Mouse (Mus musculus) midbrain, embryonic 13.5 days (tissue): Measurements from ENCODE around the gene Ccr1. TPM values are rescaled to one million over a fixed set of nuclear protein-coding genes. Genes with fewer than 3 reads are reported as not detected.
A peak's percentile ranks its signal among the peaks of the same experiment; 100 is the strongest.
"Not testable (repeated sequence)": the region's sequence is repeated elsewhere in the genome, so short reads cannot be mapped to it uniquely, and the experiment has no call there.

Experiments
- ATAC-seq: fragments of 200-750 bp; cut with Nextera tagmentation; 2 replicates; pipeline ENCODE4 v1.8.0; 2017; ENCODE audit warnings: mild to moderate bottlenecking, moderate TSS enrichment, moderate library complexity
- H3K27ac ChIP-seq: fragments of 300-500 bp; sonication (generic); 2 replicates; pipeline ENCODE4 v1.5.1; 2015; ENCODE audit warnings: inconsistent platforms, mild to moderate bottlenecking, moderate library complexity
- H3K27me3 ChIP-seq: fragments of 300-500 bp; sonication (generic); 2 replicates; pipeline ENCODE4 v1.6.1; 2015; ENCODE audit warnings: mild to moderate bottlenecking, inconsistent platforms
- H3K36me3 ChIP-seq: fragments of 300-500 bp; sonication (generic); 2 replicates; pipeline ENCODE4 v1.6.1; 2015; ENCODE audit warnings: mild to moderate bottlenecking, inconsistent platforms
- H3K4me1 ChIP-seq: fragments of 300-500 bp; sonication (generic); replicated peaks from 2 replicates; pipeline ENCODE4 v1.6.1; 2015; ENCODE audit warnings: inconsistent platforms
- H3K4me2 ChIP-seq: fragments of 300-500 bp; sonication (generic); replicated peaks from 2 replicates; pipeline ENCODE4 v1.6.1; 2015; ENCODE audit warnings: moderate library complexity, mild to moderate bottlenecking, inconsistent platforms
- H3K4me3 ChIP-seq: fragments of 300-500 bp; sonication (generic); replicated peaks from 2 replicates; pipeline ENCODE4 v1.5.1; 2015; ENCODE audit warnings: mild to moderate bottlenecking, inconsistent platforms
- H3K9ac ChIP-seq: fragments of 300-500 bp; sonication (generic); replicated peaks from 2 replicates; pipeline ENCODE4 v1.6.1; 2015; ENCODE audit warnings: mild to moderate bottlenecking, inconsistent platforms
- H3K9me3 ChIP-seq: fragments of 300-500 bp; sonication (generic); 2 replicates; pipeline ENCODE4 v1.6.1; 2016; ENCODE audit warnings: mild to moderate bottlenecking, inconsistent platforms
- WGBS: fragments of 180-500 bp; shearing (Covaris S2); methylation state at CpG from one replicate; pipeline ENCODE4 v1.1.7; 2015; 5-methylcytosine and 5-hydroxymethylcytosine counted together
- polyA plus RNA-seq: library from polyadenylated mRNA; unstranded; fragments of >200 nt; fragmentation: Nextera tagmentation; extraction: Ambion mirVana; gene quantifications from 2 replicates; pipeline ENCODE4 v1.2.1, GENCODE M21; 2015

Ccr1 gene
- polyA plus RNA-seq, 1 experiment from 2014 or later: 0.66 TPM

GRCm38 (mm10) chr9:123931761-123932700 is 36.5 kb downstream of the Ccr1 start:
- 75% methylated on average over 6 of the region's 6 CpGs for WGBS
- no peaks in the 10 kb centered on the region for H3K36me3 ChIP-seq
- no peaks in the 10 kb centered on the region for H3K9me3 ChIP-seq
- no peaks in the 10 kb centered on the region for H3K4me1 ChIP-seq
- no peak overlapping the region for H3K4me2 ChIP-seq
- no peak overlapping the region for H3K27ac ChIP-seq
- no peak for ATAC-seq
- H3K4me3 ChIP-seq: no peak overlapping the region
- no peak overlapping the region for H3K9ac ChIP-seq
- H3K27me3 ChIP-seq: no peaks in the 10 kb centered on the region

DNA sequence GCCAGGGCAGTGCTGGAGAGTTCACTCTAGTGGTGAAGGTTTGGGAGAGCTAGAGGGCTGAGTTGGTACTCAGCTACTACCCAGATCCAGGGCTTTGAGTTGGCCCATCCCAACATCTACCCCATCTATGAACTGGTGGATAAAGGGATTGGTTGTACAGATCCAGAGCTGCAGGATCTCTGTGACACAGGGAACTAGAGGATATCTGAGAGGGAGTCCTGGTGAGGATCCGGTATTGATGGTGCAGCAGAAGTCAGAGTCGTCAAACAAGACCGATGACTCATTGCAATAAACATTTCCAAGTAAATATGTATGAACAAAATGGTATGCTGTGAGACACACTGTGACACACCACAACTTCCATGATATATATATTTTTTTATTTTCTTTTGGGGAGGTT is 37.6 kb downstream of the Ccr1 start:
- WGBS: 95% methylated on average over 3 of the region's 3 CpGs
- no peak overlapping the region for H3K27ac ChIP-seq
- H3K4me2 ChIP-seq: no peak overlapping the region
- no peaks in the 10 kb centered on the region for H3K27me3 ChIP-seq
- no peaks in the 10 kb centered on the region for H3K4me1 ChIP-seq
- no peak for ATAC-seq
- no peaks in the 10 kb centered on the region for H3K9me3 ChIP-seq
- no peaks in the 10 kb centered on the region for H3K36me3 ChIP-seq
- no peak overlapping the region for H3K4me3 ChIP-seq
- no peak overlapping the region for H3K9ac ChIP-seq

- Histone ChIP-seq H3K9me3 (no peaks in the 10 kb centered on the region), H3K27me3 (no peaks in the 10 kb centered on the region), H3K4me2 (no peak overlapping the region), H3K36me3 (no peaks in the 10 kb centered on the region), H3K4me3 (no peak overlapping the region), H3K9ac (no peak overlapping the region), H3K27ac (no peak overlapping the region), H3K4me1 (peaks cover 4% of the 10 kb centered on the region)
- WGBS: 86% methylated on average over 3 of the region's 3 CpGs
- ATAC-seq: no peak
Observed at GRCm38 (mm10) chr9:123930476-123930875, 38.0 kb downstream of the Ccr1 start.

DNA sequence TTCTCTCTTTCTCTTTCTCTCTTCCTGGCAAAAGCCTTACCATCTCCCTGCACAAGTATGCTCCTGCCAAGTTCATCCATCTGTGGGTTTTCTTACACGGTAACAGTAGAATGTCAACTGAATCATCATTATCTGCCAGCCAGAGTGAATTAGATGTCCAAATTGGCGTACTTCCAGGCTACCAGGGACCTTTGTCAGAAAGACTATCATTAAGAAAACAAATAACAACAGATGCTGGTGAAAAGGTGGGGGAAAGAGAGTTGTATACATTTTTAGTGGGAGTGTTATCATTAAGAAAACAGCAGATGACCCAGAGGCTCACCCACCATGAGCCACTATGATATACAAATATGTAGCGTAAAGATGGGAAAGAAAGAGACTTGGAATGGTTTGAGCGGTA is 38.6 kb downstream of the Ccr1 start:
- WGBS: 89% methylated on average over 4 of the region's 4 CpGs
- Histone ChIP-seq H3K9ac (no peak overlapping the region), H3K4me3 (no peak overlapping the region), H3K4me2 (no peak overlapping the region), H3K4me1 (peaks cover 5% of the 10 kb centered on the region), H3K27me3 (no peaks in the 10 kb centered on the region), H3K36me3 (no peaks in the 10 kb centered on the region), H3K27ac (no peak overlapping the region), H3K9me3 (no peaks in the 10 kb centered on the region)
- ATAC-seq: no peak

- H3K4me2 ChIP-seq: no peak overlapping the region
- no peaks in the 10 kb centered on the region for H3K27me3 ChIP-seq
- H3K36me3 ChIP-seq: no peaks in the 10 kb centered on the region
- H3K4me1 ChIP-seq: peaks cover 7% of the 10 kb centered on the region
- H3K27ac ChIP-seq: no peak overlapping the region
- H3K4me3 ChIP-seq: no peak overlapping the region
- 61% methylated on average over 8 of the region's 8 CpGs for WGBS
- ATAC-seq: no peak
- no peaks in the 10 kb centered on the region for H3K9me3 ChIP-seq
- no peak overlapping the region for H3K9ac ChIP-seq
Observed at GRCm38 (mm10) chr9:123928759-123929246, 39.7 kb downstream of the Ccr1 start.

GRCm38 (mm10) chr9:123928118-123928758 is 40.3 kb downstream of the Ccr1 start:
- no peak for ATAC-seq
- H3K4me3 ChIP-seq: no peak overlapping the region
- H3K4me1 ChIP-seq: peaks cover 12% of the 10 kb centered on the region
- no peak overlapping the region for H3K27ac ChIP-seq
- H3K27me3 ChIP-seq: no peaks in the 10 kb centered on the region
- H3K4me2 ChIP-seq: no peak overlapping the region
- WGBS: 87% methylated on average over 12 of the region's 12 CpGs
- no peaks in the 10 kb centered on the region for H3K36me3 ChIP-seq
- H3K9me3 ChIP-seq: no peaks in the 10 kb centered on the region
- H3K9ac ChIP-seq: no peak overlapping the region

DNA sequence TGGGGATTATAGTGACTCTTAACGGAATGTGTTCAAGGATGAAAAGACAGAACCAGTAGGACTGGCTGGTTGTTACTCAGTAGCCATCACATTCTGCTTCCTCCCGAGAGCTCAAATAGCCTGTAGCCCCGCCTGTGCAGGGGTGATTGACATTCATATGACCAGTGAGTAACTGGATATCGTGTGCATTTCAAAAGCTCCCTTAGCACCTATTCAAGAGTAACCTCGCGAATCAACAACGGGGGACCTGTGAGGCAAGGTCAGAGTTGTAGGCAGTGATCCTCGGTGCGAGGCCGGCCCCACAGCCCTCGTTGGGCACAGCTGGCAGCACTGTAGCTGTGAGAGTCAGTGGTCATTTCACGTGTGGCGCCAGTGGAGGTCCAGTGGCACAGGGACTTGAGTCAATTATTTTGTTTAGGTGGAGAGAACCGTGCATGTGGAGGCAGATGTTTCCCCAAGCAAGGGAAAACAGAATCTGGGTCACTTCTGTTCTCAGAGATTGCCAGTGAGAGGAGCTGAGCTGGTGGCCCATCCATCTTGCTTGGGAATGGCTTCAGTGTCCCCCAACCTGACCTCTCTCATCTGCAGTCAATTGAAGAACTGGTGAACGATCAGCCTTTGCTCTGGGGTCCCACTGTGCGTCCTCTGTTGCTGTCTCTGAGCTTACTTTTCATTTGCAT is 41.1 kb downstream of the Ccr1 start:
- WGBS: 63% methylated on average over 16 of the region's 16 CpGs
- Histone ChIP-seq H3K9ac (0 out of 2 replicates have a peak overlapping the region, but pooled peaks have one; percentile 12), H3K9me3 (no peaks in the 10 kb centered on the region)

GRCm38 (mm10) chr9:123926041-123926440 is 42.5 kb downstream of the Ccr1 start:
- Histone ChIP-seq H3K4me1 (peaks cover 15% of the 10 kb centered on the region), H3K4me3 (peak overlapping the region; percentile 57), H3K4me2 (peak overlapping the region; percentile 68), H3K9ac (peak overlapping the region; percentile 57)
- not testable (repeated sequence) for H3K36me3 ChIP-seq, H3K27ac ChIP-seq, H3K9me3 ChIP-seq, H3K27me3 ChIP-seq, ATAC-seq
- WGBS: 5% methylated on average over 5 of the region's 5 CpGs

More for the DNA sequence above, 41.1 kb downstream of the Ccr1 start:
- no peak overlapping the region for H3K4me2 ChIP-seq
- H3K36me3 ChIP-seq: no peaks in the 10 kb centered on the region
- H3K27ac ChIP-seq: no peak overlapping the region
- H3K4me3 ChIP-seq: no peak overlapping the region
- peaks cover 15% of the 10 kb centered on the region for H3K4me1 ChIP-seq
- ATAC-seq: no peak
- H3K27me3 ChIP-seq: no peaks in the 10 kb centered on the region

DNA sequence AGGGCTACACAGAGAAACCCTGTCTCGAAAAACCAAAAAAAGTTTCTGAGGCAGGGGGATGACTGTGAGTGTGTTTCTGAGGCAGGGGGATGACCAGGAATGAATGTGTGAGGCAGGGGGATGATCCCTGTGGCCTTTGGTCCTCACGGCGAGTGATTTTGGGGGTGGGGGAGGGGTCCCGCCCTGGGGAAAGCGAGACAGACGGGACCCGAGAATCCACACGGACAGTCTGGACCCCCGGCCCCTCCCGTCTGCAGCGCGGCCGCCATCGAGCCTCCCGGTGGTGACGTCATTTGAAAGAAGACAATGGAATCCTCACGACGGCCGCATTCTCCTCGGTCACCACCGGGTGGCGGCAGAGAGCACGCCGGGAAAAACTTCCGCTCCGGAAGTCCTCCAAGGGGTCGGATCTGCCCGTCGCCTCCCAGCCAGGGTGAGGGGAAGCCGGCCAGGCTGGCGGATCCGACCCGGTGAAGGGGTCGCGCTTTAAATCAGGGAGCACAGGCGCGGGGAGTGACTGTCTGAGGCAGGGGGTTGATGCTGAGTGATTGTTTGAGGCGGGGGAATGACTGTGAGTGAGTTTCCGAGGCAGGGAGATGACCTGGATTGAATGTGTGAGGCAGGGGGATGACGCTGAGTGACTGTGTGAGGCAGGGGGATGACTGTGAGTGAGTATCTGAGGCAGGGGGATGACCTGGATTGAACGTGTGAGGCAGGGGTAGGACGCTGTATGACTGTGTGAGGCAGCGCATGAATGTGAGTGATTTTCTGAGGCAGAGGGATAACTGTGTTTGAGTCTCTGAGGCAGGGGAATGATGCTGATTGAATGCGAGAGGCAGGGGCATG is 43.2 kb downstream of the Ccr1 start:
- H3K9ac ChIP-seq: peak overlapping the region; percentile 73
- WGBS: 5% methylated on average over 44 of the region's 44 CpGs
- H3K36me3 ChIP-seq: no peaks in the 10 kb centered on the region
- peak overlapping the region; percentile 68 for H3K4me2 ChIP-seq
- no peaks in the 10 kb centered on the region for H3K9me3 ChIP-seq
- ATAC-seq: peak; percentile 87
- H3K27ac ChIP-seq: peak overlapping the region; percentile 97
- no peaks in the 10 kb centered on the region for H3K27me3 ChIP-seq
- peak overlapping the region; percentile 57 for H3K4me3 ChIP-seq
- H3K4me1 ChIP-seq: peaks cover 15% of the 10 kb centered on the region

DNA sequence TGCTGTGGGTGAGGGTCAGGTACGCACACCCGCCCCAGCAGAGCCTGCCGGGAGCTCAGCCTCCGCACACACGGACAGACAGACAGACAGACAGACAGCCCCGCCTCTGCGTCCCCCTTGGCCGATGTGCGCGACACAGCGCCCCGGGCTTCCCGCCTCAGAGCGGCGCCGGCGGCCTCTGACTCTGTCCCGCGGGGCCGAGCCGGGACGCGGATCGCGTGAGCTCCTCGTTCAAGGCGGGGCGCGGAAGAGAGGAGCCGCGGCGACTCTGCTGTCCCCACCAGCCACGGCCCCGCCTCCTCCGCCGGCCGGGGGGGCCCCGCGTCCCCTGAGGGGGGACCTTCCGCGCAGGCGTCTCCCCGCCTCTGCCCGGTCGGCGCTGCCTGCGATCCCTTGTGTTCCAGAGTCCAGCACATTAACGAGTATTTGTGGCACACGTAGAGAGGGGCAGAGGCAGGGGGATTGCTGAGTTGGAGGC is 43.9 kb downstream of the Ccr1 start:
- no peaks in the 10 kb centered on the region for H3K27me3 ChIP-seq
- peak; percentile 86 for ATAC-seq
- WGBS: under 1% methylated on average over 41 of the region's 49 CpGs
- no peaks in the 10 kb centered on the region for H3K9me3 ChIP-seq
- peak overlapping the region; percentile 57 for H3K4me3 ChIP-seq
- peak overlapping the region; percentile 97 for H3K27ac ChIP-seq
- peak overlapping the region; percentile 68 for H3K4me2 ChIP-seq
- H3K36me3 ChIP-seq: no peaks in the 10 kb centered on the region
- peak overlapping the region; percentile 73 for H3K9ac ChIP-seq
- peaks cover 15% of the 10 kb centered on the region for H3K4me1 ChIP-seq

DNA sequence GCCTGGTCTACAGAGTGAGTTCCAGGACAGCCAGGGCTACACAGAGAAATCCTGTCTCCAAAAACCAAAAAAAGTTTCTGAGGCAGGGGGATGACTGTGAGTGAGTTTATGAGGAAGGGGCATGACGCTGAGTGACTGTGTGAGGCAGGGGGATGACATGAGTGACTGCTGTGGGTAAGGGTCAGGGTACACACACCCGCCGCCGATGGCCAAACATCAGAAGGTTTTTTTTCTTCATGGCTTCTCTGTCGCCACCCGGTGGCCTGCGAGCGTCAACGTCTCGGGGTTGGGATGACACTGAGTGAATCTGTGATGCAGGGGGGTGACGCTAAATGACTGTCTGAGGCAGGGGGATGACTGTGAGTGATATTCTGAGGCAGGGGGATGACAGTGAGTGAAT is 44.5 kb downstream of the Ccr1 start:
- peak; percentile 41 for ATAC-seq
- peak overlapping the region; percentile 97 for H3K27ac ChIP-seq
- peaks cover 15% of the 10 kb centered on the region for H3K4me1 ChIP-seq
- peak overlapping the region; percentile 73 for H3K9ac ChIP-seq
- peak overlapping the region; percentile 68 for H3K4me2 ChIP-seq
- not testable (repeated sequence) for H3K9me3 ChIP-seq, H3K36me3 ChIP-seq, H3K27me3 ChIP-seq
- 0% methylated on average over 11 of the region's 11 CpGs for WGBS
- H3K4me3 ChIP-seq: peak overlapping the region; percentile 57
